Mouse (Mus musculus): ENCODE results near the gene Tnfsf14.

The Tnfsf14 gene

DNA sequence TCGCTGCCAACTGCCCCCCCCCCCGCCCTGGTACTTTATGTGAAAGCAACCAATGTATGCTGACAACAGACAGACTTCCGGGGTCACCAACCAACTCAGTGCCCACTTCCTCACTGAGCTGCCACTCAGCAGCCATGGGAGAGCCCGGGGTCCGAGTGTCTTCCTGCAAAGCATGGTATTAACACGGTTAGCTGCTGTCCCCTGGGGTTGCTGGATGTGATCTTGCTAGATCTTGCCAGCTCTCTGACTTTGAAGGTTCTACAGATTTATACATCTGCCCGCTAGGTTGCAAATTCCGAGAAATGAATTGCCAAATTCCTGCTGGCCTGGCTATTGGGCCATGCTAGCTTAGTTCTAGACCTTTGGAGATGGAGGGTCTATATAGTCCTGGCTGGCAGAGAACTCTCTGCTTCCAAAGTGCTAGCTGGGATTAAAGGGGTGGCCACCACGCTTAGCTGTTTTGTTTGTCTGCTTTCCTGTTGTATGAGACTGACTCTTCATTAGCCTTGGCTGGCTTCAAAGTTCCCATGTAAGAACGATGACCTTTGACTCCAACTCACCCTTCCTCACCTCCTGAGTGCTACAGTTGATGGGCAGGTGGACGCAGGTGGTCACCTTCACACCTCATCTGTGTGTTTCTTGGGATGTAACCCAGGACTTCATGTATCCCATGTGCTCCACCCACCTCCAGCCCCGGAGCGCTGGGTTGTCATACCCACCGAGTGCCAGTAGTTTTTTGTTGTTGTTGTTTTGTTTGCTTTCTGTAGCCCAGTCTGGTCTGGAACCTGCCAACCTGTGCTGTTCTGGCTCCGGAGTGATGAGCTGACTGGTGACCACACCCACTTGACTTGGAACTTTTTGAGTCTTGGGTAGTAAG is 36.1 kb upstream of the Tnfsf14 start:
- Histone ChIP-seq H3K4me3 (replicated peaks; ENCODE audit: low read length) (no peak overlapping the region), H3K4me1 (replicated peaks; ENCODE audit: low read depth, low read length) (peaks cover 7% of the 10 kb centered on the region), H3K27me3 (ENCODE audit: insufficient read depth, low read length) (peaks cover 32% of the 10 kb centered on the region), H3K9me3 (ENCODE audit: low read length) (no peaks in the 10 kb centered on the region), H3K36me3 (ENCODE audit: insufficient read depth, low read length) (peaks cover 10% of the 10 kb centered on the region)
- TF ChIP-seq POU5F1 (IDR thresholded peaks at IDR 0.05; ENCODE audit: borderline replicate concordance, low read length): no peak
- TF ChIP-seq CTCF (conservative IDR thresholded peaks at IDR 0.05; ENCODE audit: low read length): no peak
- no peak for TF ChIP-seq NANOG (IDR thresholded peaks at IDR 0.05; ENCODE audit: borderline replicate concordance, low read length)

DNA sequence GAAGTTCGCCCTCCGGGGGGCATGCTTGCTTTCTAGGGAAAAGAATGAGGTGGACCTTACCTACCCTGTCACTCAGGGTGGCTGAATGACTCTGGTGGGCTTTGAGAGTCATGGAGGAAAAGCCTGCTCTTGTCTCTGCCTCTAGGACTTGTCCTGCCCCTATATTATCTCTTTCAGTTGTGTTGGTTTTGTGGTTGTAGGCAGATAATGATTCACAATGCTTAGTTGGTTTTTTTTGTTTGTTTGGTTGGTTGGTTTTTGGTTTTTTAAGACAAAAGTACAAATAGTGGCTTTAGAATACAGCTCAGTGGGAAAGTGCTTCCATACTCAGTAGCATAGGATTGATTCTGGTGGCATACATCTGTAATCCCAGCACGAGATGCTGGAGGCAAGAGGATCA is 34.9 kb upstream of the Tnfsf14 start:
- Histone ChIP-seq H3K36me3 (ENCODE audit: insufficient read depth, low read length) (no peaks in the 10 kb centered on the region), H3K4me3 (replicated peaks; ENCODE audit: low read length) (no peak overlapping the region), H3K9me3 (ENCODE audit: low read length) (no peaks in the 10 kb centered on the region), H3K27me3 (ENCODE audit: insufficient read depth, low read length) (peaks cover 41% of the 10 kb centered on the region), H3K4me1 (replicated peaks; ENCODE audit: low read depth, low read length) (peaks cover 11% of the 10 kb centered on the region)
- TF ChIP-seq CTCF (conservative IDR thresholded peaks at IDR 0.05; ENCODE audit: low read length) (no peak), POU5F1 (IDR thresholded peaks at IDR 0.05; ENCODE audit: borderline replicate concordance, low read length) (no peak), NANOG (IDR thresholded peaks at IDR 0.05; ENCODE audit: borderline replicate concordance, low read length) (no peak)

DNA sequence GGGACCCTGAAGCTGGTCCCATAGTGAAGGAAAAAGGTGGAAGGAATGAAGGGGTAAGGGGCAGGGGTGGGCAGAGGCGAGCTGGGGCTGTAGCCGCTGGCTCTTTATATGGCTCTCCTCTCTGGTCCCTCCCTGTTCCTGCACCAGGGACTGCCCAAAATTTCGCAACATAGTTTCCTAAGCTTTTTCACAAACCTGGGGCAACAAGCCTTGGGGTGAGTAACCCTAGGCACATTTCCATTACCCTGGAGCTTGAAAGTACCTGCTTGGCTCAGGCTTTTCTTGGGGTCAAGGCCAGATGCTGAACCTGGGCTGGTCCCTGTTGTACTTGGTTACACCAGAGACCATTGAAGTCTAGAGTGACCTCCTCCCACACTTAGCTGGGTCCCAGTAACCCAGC is 34.0 kb upstream of the Tnfsf14 start, which contains the start of gene C3:
TSS of gene C3 (minus strand) at position 123 of the 400 bp plus-strand sequence.
- H3K4me1 ChIP-seq (replicated peaks; ENCODE audit: low read depth, low read length): peaks cover 9% of the 10 kb centered on the region
- H3K27me3 ChIP-seq (ENCODE audit: insufficient read depth, low read length): peaks cover 49% of the 10 kb centered on the region
- no peak for TF ChIP-seq NANOG (IDR thresholded peaks at IDR 0.05; ENCODE audit: borderline replicate concordance, low read length)
- TF ChIP-seq CTCF (conservative IDR thresholded peaks at IDR 0.05; ENCODE audit: low read length): no peak
- no peak for TF ChIP-seq POU5F1 (IDR thresholded peaks at IDR 0.05; ENCODE audit: borderline replicate concordance, low read length)
- H3K4me3 ChIP-seq (replicated peaks; ENCODE audit: low read length): no peak within 1 kb of the TSS
- H3K9me3 ChIP-seq (ENCODE audit: low read length): no peaks in the 10 kb centered on the region
- H3K36me3 ChIP-seq (ENCODE audit: insufficient read depth, low read length): no peaks in the 10 kb centered on the region

DNA sequence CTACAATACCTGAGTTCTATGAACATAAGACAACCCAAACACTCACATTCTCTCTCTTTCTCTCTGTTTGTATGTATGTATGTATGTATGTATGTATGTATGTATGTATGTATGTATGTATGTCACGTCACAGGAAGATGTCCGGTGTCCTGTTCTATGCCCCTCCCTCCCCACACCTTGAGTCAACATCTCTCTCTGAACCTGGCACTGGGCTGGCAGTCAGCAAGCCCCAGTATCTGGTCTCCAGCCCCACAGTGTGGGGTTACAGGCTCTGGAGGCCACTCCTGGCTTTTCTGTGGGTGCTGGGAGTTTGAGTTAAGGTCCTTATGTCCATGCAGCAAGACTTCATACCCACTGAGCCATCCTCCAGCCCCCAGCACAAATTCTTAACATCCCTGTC is 33.5 kb upstream of the Tnfsf14 start:
- Histone ChIP-seq H3K9me3 (ENCODE audit: low read length) (no peaks in the 10 kb centered on the region), H3K4me3 (replicated peaks; ENCODE audit: low read length) (no peak overlapping the region), H3K4me1 (replicated peaks; ENCODE audit: low read depth, low read length) (peaks cover 6% of the 10 kb centered on the region), H3K36me3 (ENCODE audit: insufficient read depth, low read length) (no peaks in the 10 kb centered on the region), H3K27me3 (ENCODE audit: insufficient read depth, low read length) (peaks cover 53% of the 10 kb centered on the region)
- TF ChIP-seq NANOG (IDR thresholded peaks at IDR 0.05; ENCODE audit: borderline replicate concordance, low read length): no peak
- TF ChIP-seq CTCF (conservative IDR thresholded peaks at IDR 0.05; ENCODE audit: low read length): no peak
- TF ChIP-seq POU5F1 (IDR thresholded peaks at IDR 0.05; ENCODE audit: borderline replicate concordance, low read length): no peak

DNA sequence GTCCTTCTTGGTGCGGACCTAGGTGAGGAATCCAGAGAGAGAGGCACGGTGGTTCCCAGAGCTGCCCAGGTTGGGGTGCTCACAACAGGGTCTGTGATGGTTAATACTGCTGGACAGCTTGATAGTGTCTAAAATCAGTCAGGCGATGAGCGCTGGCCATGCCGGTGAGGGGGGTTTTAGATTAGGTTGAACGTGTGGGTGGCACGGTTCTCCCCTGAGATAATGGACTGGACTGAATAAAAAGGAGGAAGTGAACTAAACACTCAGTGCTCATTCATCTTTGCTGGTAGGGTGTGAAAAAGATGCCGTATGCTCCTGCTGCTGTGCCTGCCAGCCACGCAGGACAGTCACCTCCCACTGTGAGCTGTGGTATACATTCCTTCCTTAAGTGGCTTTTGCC is 29.3 kb upstream of the Tnfsf14 start:
- no peak for TF ChIP-seq CTCF (conservative IDR thresholded peaks at IDR 0.05; ENCODE audit: low read length)
- no peak for TF ChIP-seq POU5F1 (IDR thresholded peaks at IDR 0.05; ENCODE audit: borderline replicate concordance, low read length)
- TF ChIP-seq NANOG (IDR thresholded peaks at IDR 0.05; ENCODE audit: borderline replicate concordance, low read length): no peak
- H3K9me3 ChIP-seq (ENCODE audit: low read length): peaks cover 18% of the 10 kb centered on the region
- peaks cover 16% of the 10 kb centered on the region for H3K4me1 ChIP-seq (replicated peaks; ENCODE audit: low read depth, low read length)
- H3K36me3 ChIP-seq (ENCODE audit: insufficient read depth, low read length): no peaks in the 10 kb centered on the region
- H3K27me3 ChIP-seq (ENCODE audit: insufficient read depth, low read length): peaks cover 52% of the 10 kb centered on the region
- no peak overlapping the region for H3K4me3 ChIP-seq (replicated peaks; ENCODE audit: low read length)

DNA sequence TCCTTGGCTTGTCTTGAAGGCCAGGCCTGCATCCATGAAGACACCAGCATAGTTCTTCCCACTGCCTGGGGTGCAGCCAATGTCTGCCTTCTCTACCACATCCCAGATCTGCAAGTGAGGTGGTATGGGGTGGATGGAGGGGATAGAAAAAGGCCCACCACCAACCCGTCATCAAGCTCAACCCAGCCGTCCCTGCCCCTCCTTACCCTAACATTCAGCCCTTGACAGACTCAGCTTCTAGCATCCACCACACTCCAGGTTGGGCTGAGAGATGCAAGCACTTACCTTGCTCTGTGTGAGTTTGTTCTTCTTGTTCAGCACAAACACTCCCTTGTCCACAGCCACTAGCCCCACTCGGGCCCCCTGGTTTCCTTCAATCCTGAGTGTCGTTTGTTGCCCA is 27.9 kb upstream of the Tnfsf14 start:
- Histone ChIP-seq H3K36me3 (ENCODE audit: insufficient read depth, low read length) (no peaks in the 10 kb centered on the region), H3K27me3 (ENCODE audit: insufficient read depth, low read length) (peaks cover 43% of the 10 kb centered on the region), H3K4me3 (replicated peaks; ENCODE audit: low read length) (no peak overlapping the region), H3K9me3 (ENCODE audit: low read length) (peaks cover 18% of the 10 kb centered on the region), H3K4me1 (replicated peaks; ENCODE audit: low read depth, low read length) (peaks cover 16% of the 10 kb centered on the region)
- no peak for TF ChIP-seq POU5F1 (IDR thresholded peaks at IDR 0.05; ENCODE audit: borderline replicate concordance, low read length)
- TF ChIP-seq CTCF (conservative IDR thresholded peaks at IDR 0.05; ENCODE audit: low read length): no peak
- TF ChIP-seq NANOG (IDR thresholded peaks at IDR 0.05; ENCODE audit: borderline replicate concordance, low read length): no peak

DNA sequence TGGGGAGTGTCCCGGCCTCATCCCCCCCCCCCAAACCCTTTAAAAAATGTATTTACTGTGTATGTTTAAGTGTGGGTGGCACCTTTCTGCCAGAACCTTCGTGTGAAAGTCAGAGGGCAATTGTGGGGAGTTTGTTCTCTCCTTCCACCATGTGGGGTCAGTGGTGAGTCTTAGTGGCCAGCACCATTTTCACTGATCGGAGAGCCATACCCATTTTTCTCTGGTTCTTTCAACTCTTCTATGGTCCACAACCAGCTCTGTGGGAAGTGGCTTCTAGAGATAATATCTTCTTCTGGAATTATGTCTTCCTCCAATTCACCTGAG is 25.9 kb upstream of the Tnfsf14 start:
- H3K4me1 ChIP-seq (replicated peaks; ENCODE audit: low read depth, low read length): peaks cover 22% of the 10 kb centered on the region
- no peak overlapping the region for H3K4me3 ChIP-seq (replicated peaks; ENCODE audit: low read length)
- peaks cover 18% of the 10 kb centered on the region for H3K9me3 ChIP-seq (ENCODE audit: low read length)
- peaks cover 37% of the 10 kb centered on the region for H3K27me3 ChIP-seq (ENCODE audit: insufficient read depth, low read length)
- no peaks in the 10 kb centered on the region for H3K36me3 ChIP-seq (ENCODE audit: insufficient read depth, low read length)
- TF ChIP-seq NANOG (IDR thresholded peaks at IDR 0.05; ENCODE audit: borderline replicate concordance, low read length): no peak
- TF ChIP-seq POU5F1 (IDR thresholded peaks at IDR 0.05; ENCODE audit: borderline replicate concordance, low read length): no peak
- peak; percentile 12; the same call in 1 of the 2 replicates for TF ChIP-seq CTCF (conservative IDR thresholded peaks at IDR 0.05; ENCODE audit: low read length)

DNA sequence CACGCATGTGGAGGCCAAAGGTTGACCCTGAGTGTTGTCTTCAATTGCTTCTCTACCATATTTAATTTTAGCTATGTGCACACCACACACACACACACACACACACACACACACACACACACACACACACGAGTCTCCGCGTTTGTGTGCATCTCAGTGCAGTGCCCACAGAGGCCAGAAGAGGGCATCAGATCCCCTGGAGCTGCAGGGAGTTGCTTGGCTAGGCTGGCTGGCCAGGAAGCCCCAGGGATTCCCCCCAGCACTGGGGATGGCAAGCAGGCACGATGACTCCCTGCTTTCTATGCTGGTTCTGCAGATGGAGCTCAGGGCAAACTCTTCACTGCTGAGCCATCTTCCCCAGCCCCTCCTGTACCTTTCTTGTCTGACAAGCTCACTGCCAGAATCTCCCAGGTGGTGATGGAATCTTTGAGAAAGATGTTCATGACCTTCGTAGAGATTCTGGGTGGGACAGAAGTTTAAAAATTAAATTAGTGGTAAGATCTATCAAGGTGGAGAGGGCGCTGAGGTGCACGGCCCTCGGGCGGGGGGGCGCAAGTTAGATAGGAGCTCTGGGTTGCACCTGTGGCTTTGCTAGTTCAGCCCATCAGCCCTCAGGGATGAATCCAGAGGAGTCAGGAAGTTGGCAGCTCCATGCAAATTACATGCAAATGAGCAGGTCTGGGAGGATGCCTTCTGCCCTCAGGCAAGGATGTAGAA is 25.3 kb upstream of the Tnfsf14 start:
- TF ChIP-seq CTCF (conservative IDR thresholded peaks at IDR 0.05; ENCODE audit: low read length) (peak; percentile 47), NANOG (IDR thresholded peaks at IDR 0.05; ENCODE audit: borderline replicate concordance, low read length) (no peak), POU5F1 (IDR thresholded peaks at IDR 0.05; ENCODE audit: borderline replicate concordance, low read length) (no peak)
- 0 out of 2 replicates have a peak overlapping the region, but pooled peaks have one; percentile 14 for H3K4me3 ChIP-seq (replicated peaks; ENCODE audit: low read length)
- peaks cover 36% of the 10 kb centered on the region for H3K27me3 ChIP-seq (ENCODE audit: insufficient read depth, low read length)
- peaks cover 20% of the 10 kb centered on the region for H3K4me1 ChIP-seq (replicated peaks; ENCODE audit: low read depth, low read length)
- no peaks in the 10 kb centered on the region for H3K36me3 ChIP-seq (ENCODE audit: insufficient read depth, low read length)
- H3K9me3 ChIP-seq (ENCODE audit: low read length): peaks cover 18% of the 10 kb centered on the region
